Mouse (Mus musculus) liver, embryonic 14.5 days (tissue): ENCODE measurements around the gene C2cd2.

Experiments used
- CTCF ChIP-seq: IDR thresholded peaks from 2 replicates; pipeline ENCODE4 v1.5.1; 2016; ENCODE audit warnings: antibody characterized with exemption, low read depth, control low read depth
- EP300 ChIP-seq: IDR thresholded peaks from 2 replicates; pipeline ENCODE4 v1.6.1; 2016; ENCODE audit warnings: antibody characterized with exemption, low read depth

- TF ChIP-seq CTCF (no peak), EP300 (no peak)
Observed at GRCm38 (mm10) chr16:97882891-97883290, 79.5 kb downstream of the C2cd2 start.
